Mouse (Mus musculus) ovary, adult 10 weeks (tissue): ENCODE measurements around the gene Prpf19. TPM values are rescaled to one million over a fixed set of nuclear protein-coding genes. Genes with fewer than 3 reads are reported as not detected.

Experiments used
- polyA plus RNA-seq: library from polyadenylated mRNA; stranded (reverse); fragments of 350-450 nt; fragmentation: Illumina TruSeq; extraction: RNeasy Lipid Tissue Mini Kit (QIAGEN cat#74804); gene quantifications from one replicate; pipeline ENCODE4 v1.2.3, GENCODE M21; 2014

Prpf19 gene
- 87.3 TPM for polyA plus RNA-seq

GRCm38 (mm10) chr19:10895016-10895528, at the start of gene Prpf19:
Gene Prpf19 (plus strand): TSS chr19:10895231.

GRCm38 (mm10) chr19:10869886-10870527, 25.0 kb upstream of the Prpf19 start, which contains the start of gene Tmem132a:
Gene Tmem132a (minus strand): TSS chr19:10869940.

GRCm38 (mm10) chr19:10881426-10882154, 13.4 kb upstream of the Prpf19 start, which contains the start of gene Tmem109:
Gene Tmem109 (minus strand): TSS chr19:10882001.

GRCm38 (mm10) chr19:10920532-10920931, 25.5 kb downstream of the Prpf19 start, which contains the start of gene Zp1:
Gene Zp1 (minus strand): TSS chr19:10920632.

GRCm38 (mm10) chr19:10937110-10937563, 42.1 kb downstream of the Prpf19 start, which contains the start of gene Ptgdr2:
Gene Ptgdr2 (plus strand): TSS chr19:10937160.

GRCm38 (mm10) chr19:10949112-10949511, 54.1 kb downstream of the Prpf19 start, which contains the start of gene Ccdc86:
Gene Ccdc86 (minus strand): TSS chr19:10949266.

Other genes starting within 250 kb of the Prpf19 start
- not detected for gene Pga5, start 217.2 kb upstream of the Prpf19 start, polyA plus RNA-seq
- 1.8 TPM for gene Vps37c, start 206.5 kb upstream of the Prpf19 start, polyA plus RNA-seq
- gene Cd5, start 156.2 kb upstream of the Prpf19 start, polyA plus RNA-seq, result not detected
- not detected for gene Cd6, start 65.2 kb upstream of the Prpf19 start, polyA plus RNA-seq
- 2.0 TPM for gene Slc15a3, start 55.5 kb upstream of the Prpf19 start, polyA plus RNA-seq
- not detected for gene Tmem132a, start 25.3 kb upstream of the Prpf19 start, polyA plus RNA-seq
- 4.5 TPM for gene Tmem109, start 13.2 kb upstream of the Prpf19 start, polyA plus RNA-seq
- gene Zp1, start 25.4 kb downstream of the Prpf19 start, polyA plus RNA-seq, result 0.46 TPM
- 0.48 TPM for gene Ptgdr2, start 41.9 kb downstream of the Prpf19 start, polyA plus RNA-seq
- gene Ccdc86, start 54.0 kb downstream of the Prpf19 start, polyA plus RNA-seq, result 1.6 TPM
- gene Ms4a10, start 79.4 kb downstream of the Prpf19 start, polyA plus RNA-seq, result not detected
- gene Ms4a15, start 98.0 kb downstream of the Prpf19 start, polyA plus RNA-seq, result not detected
- not detected for gene Ms4a18, start 122.8 kb downstream of the Prpf19 start, polyA plus RNA-seq
- not detected for gene Ms4a8a, start 185.9 kb downstream of the Prpf19 start, polyA plus RNA-seq
- gene 1700017D01Rik, start 235.6 kb downstream of the Prpf19 start, polyA plus RNA-seq, result not detected